Mouse (Mus musculus) testis, adult 2 months (tissue): ENCODE data around the gene Itpk1. TPM values are rescaled to one million over a fixed set of nuclear protein-coding genes. Genes with fewer than 3 reads are reported as not detected.

Source experiments
- H3K27ac ChIP-seq: fragments of 200-500 bp; 2 replicates; pipeline ENCODE4 v1.5.1; 2012; ENCODE audit warnings: low read depth, low read length; ENCODE audit not compliant: control insufficient read depth, insufficient read depth
- H3K27me3 ChIP-seq: fragments of 200-500 bp; 2 replicates; pipeline ENCODE4 v1.6.1; 2012; ENCODE audit warnings: mild to moderate bottlenecking, low read length, moderate library complexity; ENCODE audit not compliant: control insufficient read depth, insufficient read depth
- H3K36me3 ChIP-seq: fragments of 200-500 bp; 2 replicates; pipeline ENCODE4 v1.6.1; 2012; ENCODE audit warnings: mild to moderate bottlenecking, low read length; ENCODE audit not compliant: control insufficient read depth, insufficient read depth
- H3K4me1 ChIP-seq: fragments of 200-500 bp; 2 replicates; pipeline ENCODE4 v1.6.1; 2012; ENCODE audit warnings: low read length; ENCODE audit not compliant: control insufficient read depth, insufficient read depth
- H3K4me3 ChIP-seq: fragments of 200-500 bp; 2 replicates; pipeline ENCODE4 v1.5.1; 2012; ENCODE audit warnings: low read depth, mild to moderate bottlenecking, low read length, moderate library complexity, mixed read lengths; ENCODE audit not compliant: control insufficient read depth
- CTCF ChIP-seq: fragments of 200-500 bp; IDR thresholded peaks from 2 replicates; pipeline ENCODE4 v1.5.1; 2012; ENCODE audit warnings: low read depth, mild to moderate bottlenecking, inconsistent platforms, low read length, moderate library complexity; ENCODE audit not compliant: control insufficient read depth, insufficient read depth, insufficient replicate concordance
- POLR2A ChIP-seq: fragments of 200-500 bp; IDR thresholded peaks from 2 replicates; pipeline ENCODE4 v1.6.1; 2012; ENCODE audit warnings: low read depth, mild to moderate bottlenecking, inconsistent platforms, low read length, moderate library complexity; ENCODE audit not compliant: control insufficient read depth
- polyA plus RNA-seq: library from polyadenylated mRNA; depleted of rRNA; stranded (reverse); fragments of >200 nt; gene quantifications from 2 replicates; pipeline ENCODE4 v1.2.3, GENCODE M21; 2012

Itpk1 gene
- polyA plus RNA-seq, 1 experiment, result 32.3 TPM

- Histone ChIP-seq H3K4me1 (no peaks in the 10 kb centered on the region; the same call in 1 of the 2 replicates), H3K27ac (no peak overlapping the region)
- no peak for TF ChIP-seq POLR2A
- TF ChIP-seq CTCF, result no peak
Observed at GRCm38 (mm10) chr12:102607808-102608517, 96.8 kb downstream of the Itpk1 start.

GRCm38 (mm10) chr12:102607066-102607465 is 97.7 kb downstream of the Itpk1 start:
- TF ChIP-seq CTCF, result no peak
- TF ChIP-seq POLR2A, result no peak
- Histone ChIP-seq H3K27ac (no peak overlapping the region), H3K4me1 (no peaks in the 10 kb centered on the region; the same call in 1 of the 2 replicates), H3K4me3 (no peak overlapping the region), H3K27me3 (no peaks in the 10 kb centered on the region), H3K36me3 (no peaks in the 10 kb centered on the region)

More at GRCm38 (mm10) chr12:102607808-102608517, 96.8 kb downstream of the Itpk1 start:
- Histone ChIP-seq H3K27me3 (no peaks in the 10 kb centered on the region), H3K4me3 (no peak overlapping the region), H3K36me3 (no peaks in the 10 kb centered on the region)

- Histone ChIP-seq H3K4me1 (no peaks in the 10 kb centered on the region; the same call in 1 of the 2 replicates), H3K27ac (no peak overlapping the region), H3K4me3 (no peak overlapping the region), H3K27me3 (no peaks in the 10 kb centered on the region), H3K36me3 (no peaks in the 10 kb centered on the region)
- TF ChIP-seq POLR2A, result no peak
- no peak for TF ChIP-seq CTCF
Observed at GRCm38 (mm10) chr12:102605607-102606006, 99.1 kb downstream of the Itpk1 start.

GRCm38 (mm10) chr12:102602255-102603041 is 102.3 kb downstream of the Itpk1 start:
- Histone ChIP-seq H3K4me3 (no peak overlapping the region), H3K27ac (no peak overlapping the region), H3K27me3 (no peaks in the 10 kb centered on the region), H3K4me1 (no peaks in the 10 kb centered on the region), H3K36me3 (no peaks in the 10 kb centered on the region)
- no peak for TF ChIP-seq CTCF
- TF ChIP-seq POLR2A, result no peak

GRCm38 (mm10) chr12:102601847-102602246 is 102.9 kb downstream of the Itpk1 start:
- TF ChIP-seq POLR2A, result no peak
- no peak for TF ChIP-seq CTCF
- Histone ChIP-seq H3K36me3 (no peaks in the 10 kb centered on the region), H3K27ac (no peak overlapping the region), H3K27me3 (no peaks in the 10 kb centered on the region), H3K4me3 (no peak overlapping the region), H3K4me1 (no peaks in the 10 kb centered on the region)

- H3K4me1 ChIP-seq, result no peaks in the 10 kb centered on the region
- H3K4me3 ChIP-seq, result no peak overlapping the region
- no peaks in the 10 kb centered on the region for H3K27me3 ChIP-seq
- H3K27ac ChIP-seq, result no peak overlapping the region
- TF ChIP-seq CTCF (no peak), POLR2A (no peak)
- H3K36me3 ChIP-seq, result no peaks in the 10 kb centered on the region
Observed at GRCm38 (mm10) chr12:102600345-102600744, 104.4 kb downstream of the Itpk1 start.

DNA sequence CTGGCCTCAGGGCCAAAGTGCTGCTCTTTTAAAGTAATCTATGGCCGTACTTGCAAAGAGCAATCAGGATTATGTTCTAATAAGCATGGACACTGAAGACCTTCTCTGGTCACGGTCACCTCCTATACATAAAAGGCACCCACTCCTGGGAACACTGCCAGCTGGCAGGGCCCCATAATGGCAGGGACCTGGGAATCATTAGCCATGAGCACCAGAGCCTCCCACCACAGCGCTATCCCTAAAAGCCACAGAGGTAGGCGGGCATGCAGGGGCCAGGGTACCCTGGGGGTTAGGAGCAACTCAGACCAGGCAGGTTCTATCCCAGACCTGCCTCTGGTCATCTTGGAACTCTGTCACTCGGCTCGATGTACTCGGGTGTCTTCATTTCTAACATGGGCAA is 104.9 kb downstream of the Itpk1 start:
- Histone ChIP-seq H3K27me3 (no peaks in the 10 kb centered on the region), H3K4me3 (no peak overlapping the region), H3K27ac (no peak overlapping the region), H3K36me3 (no peaks in the 10 kb centered on the region), H3K4me1 (no peaks in the 10 kb centered on the region)
- TF ChIP-seq POLR2A (no peak), CTCF (no peak)

GRCm38 (mm10) chr12:102598535-102598934 is 106.2 kb downstream of the Itpk1 start:
- no peaks in the 10 kb centered on the region for H3K4me1 ChIP-seq
- TF ChIP-seq POLR2A, result no peak
- peak; percentile 48; the same call in 1 of the 2 replicates for TF ChIP-seq CTCF

More at GRCm38 (mm10) chr12:102598535-102598934, 106.2 kb downstream of the Itpk1 start:
- H3K27me3 ChIP-seq, result no peaks in the 10 kb centered on the region
- no peak overlapping the region for H3K4me3 ChIP-seq
- no peak overlapping the region for H3K27ac ChIP-seq
- H3K36me3 ChIP-seq, result no peaks in the 10 kb centered on the region
